ENCODE assay signal across 9 mouse cellular contexts in the genomic region with DNA sequence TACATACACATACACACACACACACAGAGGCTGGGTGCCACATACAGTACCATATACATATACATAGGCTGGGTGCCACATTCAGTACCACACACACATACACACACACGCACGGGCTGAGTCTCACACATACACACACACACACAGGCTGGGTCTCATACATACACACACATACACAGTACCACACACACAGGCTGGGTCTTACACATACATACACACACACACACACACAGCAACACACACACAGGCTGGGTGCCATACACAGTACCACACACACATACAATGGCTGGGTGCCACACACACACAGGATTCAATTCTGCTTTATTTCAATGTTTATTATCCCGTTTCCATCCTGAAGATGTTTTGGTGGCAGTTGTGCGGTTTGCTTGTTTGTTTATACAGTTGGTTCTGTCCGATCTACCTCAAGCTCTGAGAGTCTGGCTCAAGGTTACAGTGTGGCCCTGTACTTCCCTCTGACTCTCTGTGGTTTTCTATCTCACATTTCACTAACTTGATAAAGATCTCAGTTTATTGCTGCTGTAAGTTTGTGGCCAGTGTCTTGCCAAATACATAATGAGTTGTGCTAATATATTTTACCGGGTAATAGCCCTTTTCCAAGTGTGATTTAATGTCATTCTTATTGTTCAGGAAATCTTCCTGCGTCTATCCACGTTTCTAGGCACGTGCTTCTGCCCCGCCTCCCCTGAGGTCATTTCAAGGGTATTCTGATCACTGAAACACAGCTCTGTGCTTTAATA.
DNase-seq lines count a peak whose midpoint lies in the region; ATAC-seq and TF ChIP-seq lines count a peak whose summit lies in the region.
"Had no signal": no experiment of that assay in that cellular context is flagged by ENCODE, and none has a peak within 500 bp of the region (broad histone marks: within the 10 kb centered on the region; RNA-seq: fewer than 3 reads in every experiment).

No protein-coding gene starts in this region.

- no peak for TF ChIP-seq POLR2A in MEL (IDR thresholded peaks at IDR 0.05; ENCODE audit: control insufficient read depth in 1 of 2, insufficient read depth in 1 of 2, low read depth in 1 of 2, low read length in 2 of 2, poor library complexity in 1 of 2)

- H3K4me2 ChIP-seq in hindbrain, embryonic 11.5 days (replicated peaks; ENCODE audit: low read depth, low read length) = no peak overlapping the region
- no peak overlapping the region for H3K4me2 ChIP-seq in hindbrain, embryonic 13.5 days

- no peaks in the 10 kb centered on the region for H3K27me3 ChIP-seq in hindbrain, embryonic 11.5 days (ENCODE audit: control insufficient read depth, insufficient read depth, low read length)
- H3K27me3 ChIP-seq in hindbrain, embryonic 13.5 days = no peaks in the 10 kb centered on the region
- H3K27me3 ChIP-seq in MEL (ENCODE audit: control insufficient read depth in 1 of 2, insufficient read depth in 2 of 2, low read length in 2 of 2) = no peaks in the 10 kb centered on the region

- DNase-seq in hindbrain, embryonic 11.5 days (ENCODE audit: low spot score) = no peak
- no peak for DNase-seq in MEL (ENCODE audit: low read depth, low spot score)
- DNase-seq in fat pad, adult 2 months (ENCODE audit: extremely low read depth, low read depth, low spot score) = peak; percentile 3
- peak; percentile 66 to 75 for DNase-seq in kidney, postnatal 25 days
- no peak for DNase-seq in layer of hippocampus, postnatal 36 days
- no peak for DNase-seq in lung, postnatal 4 days
- no peak for DNase-seq in left cerebral cortex, postnatal 4 days
- DNase-seq: gastrocnemius, postnatal 25 days had no signal

- H3K4me3 ChIP-seq in hindbrain, embryonic 11.5 days (ENCODE audit: low read depth, low read length) = no peak overlapping the region
- no peak overlapping the region for H3K4me3 ChIP-seq in hindbrain, embryonic 13.5 days
- no peak overlapping the region for H3K4me3 ChIP-seq in MEL (ENCODE audit: control insufficient read depth in 1 of 2, insufficient read depth in 1 of 2, low read depth in 2 of 2, low read length in 2 of 2)

- 68% methylated on average over 10 of the region's 10 CpGs for WGBS in hindbrain, embryonic 11.5 days
- 64% methylated on average over 10 of the region's 10 CpGs for WGBS in hindbrain, embryonic 13.5 days

- intact Hi-C loops in left cerebral cortex, postnatal 4 days (cut with DNase I) = no loop called here

- TF ChIP-seq CTCF in MEL (IDR thresholded peaks at IDR 0.05 in 2 of 3, conservative IDR thresholded peaks at IDR 0.05 in 1 of 3; ENCODE audit: control insufficient read depth in 1 of 3, insufficient read depth in 1 of 3, low read depth in 2 of 3, low read length in 3 of 3, poor library complexity in 1 of 3, severe bottlenecking in 1 of 3) = no peak

- H3K9me3 ChIP-seq in hindbrain, embryonic 11.5 days (ENCODE audit: control insufficient read depth, low read length) = no peaks in the 10 kb centered on the region
- no peaks in the 10 kb centered on the region for H3K9me3 ChIP-seq in hindbrain, embryonic 13.5 days
- H3K9me3 ChIP-seq in MEL (replicated peaks; ENCODE audit: insufficient read depth, low read length) = no peaks in the 10 kb centered on the region

- TF ChIP-seq EP300 in MEL (IDR thresholded peaks at IDR 0.05; ENCODE audit: low read depth in 1 of 2, low read length in 2 of 2) = no peak

- TF ChIP-seq RAD21 in MEL (IDR thresholded peaks at IDR 0.05; ENCODE audit: low read depth, low read length) = no peak

- H3K36me3 ChIP-seq in hindbrain, embryonic 11.5 days (ENCODE audit: control insufficient read depth, insufficient read depth, low read length) = no peaks in the 10 kb centered on the region
- H3K36me3 ChIP-seq in hindbrain, embryonic 13.5 days = no peaks in the 10 kb centered on the region
- H3K36me3 ChIP-seq in MEL (ENCODE audit: control insufficient read depth in 1 of 2, insufficient read depth in 2 of 2, low read length in 2 of 2) = no peaks in the 10 kb centered on the region

- ATAC-seq in hindbrain, embryonic 11.5 days (ENCODE audit: low FRiP score) = peak; percentile 30; the same call in 1 of the 2 replicates
- ATAC-seq in hindbrain, embryonic 13.5 days (ENCODE audit: low FRiP score) = no peak

- H3K4me1 ChIP-seq in hindbrain, embryonic 11.5 days (replicated peaks; ENCODE audit: control insufficient read depth, insufficient read depth, low read length) = no peaks in the 10 kb centered on the region
- H3K4me1 ChIP-seq in hindbrain, embryonic 13.5 days (replicated peaks) = no peaks in the 10 kb centered on the region
- H3K4me1 ChIP-seq in MEL (ENCODE audit: control insufficient read depth in 1 of 2, insufficient read depth in 2 of 2, low read length in 2 of 2) = no peaks in the 10 kb centered on the region

- H3K79me2 ChIP-seq in MEL (ENCODE audit: control insufficient read depth, insufficient read depth, low read length, poor library complexity) = no peaks in the 10 kb centered on the region

- H3K27ac ChIP-seq in hindbrain, embryonic 11.5 days (ENCODE audit: low read depth, low read length) = no peak overlapping the region
- no peak overlapping the region for H3K27ac ChIP-seq in hindbrain, embryonic 13.5 days
- no peak overlapping the region for H3K27ac ChIP-seq in MEL (ENCODE audit: control insufficient read depth, low read depth, low read length)

- H3K9ac ChIP-seq in hindbrain, embryonic 11.5 days (ENCODE audit: low read depth, low read length) = no peak overlapping the region
- H3K9ac ChIP-seq in hindbrain, embryonic 13.5 days = no peak overlapping the region
- no peak overlapping the region for H3K9ac ChIP-seq in MEL (ENCODE audit: control insufficient read depth, low read depth, low read length, poor library complexity, severe bottlenecking)

TF ChIP-seq in MEL, 35 proteins besides CTCF, POLR2A, EP300 and RAD21:
- 0 out of 2 replicates have a peak, but pooled peaks have one; percentile 2 for TF ChIP-seq POLR2AphosphoS5 (IDR thresholded peaks at IDR 0.05; ENCODE audit: borderline replicate concordance, low read depth, low read length)
- no peak for TF ChIP-seq TCF12 (IDR thresholded peaks at IDR 0.05; ENCODE audit: low read depth, low read length)

Comparison
In these comparisons a context has a peak if more than half of its experiments do, and no peak if none do; other contexts are left out.
1. DNase-seq: peak in fat pad, adult 2 months (single experiment) and kidney, postnatal 25 days (2 of 2); none in hindbrain, embryonic 11.5 days (single experiment), MEL (single experiment), layer of hippocampus, postnatal 36 days (0 of 2), lung, postnatal 4 days (0 of 2) and left cerebral cortex, postnatal 4 days (single experiment).